In genomic region chr10:117397106-117397625, GRCm38 (mm10) we compare ENCODE assay signal across 9 mouse cellular contexts. TPM values are rescaled to one million over a fixed set of nuclear protein-coding genes. Genes with fewer than 3 reads are reported as not detected.
DNase-seq lines count a peak whose midpoint lies in the region; ATAC-seq lines count a peak whose summit lies in the region.
"Had no signal": no experiment of that assay in that cellular context is flagged by ENCODE, and none has a peak within 500 bp of the region (broad histone marks: within the 10 kb centered on the region; RNA-seq: fewer than 3 reads in every experiment).

No protein-coding gene starts in this region.

- ATAC-seq in kidney, embryonic 16.5 days (ENCODE audit: low FRiP score, low TSS enrichment) = no peak
- ATAC-seq in limb, embryonic 11.5 days (ENCODE audit: insufficient number of reproducible peaks, low FRiP score, low TSS enrichment, low read depth) = no peak
- ATAC-seq: midbrain, embryonic 15.5 days had no signal

- 60% methylated on average over 9 of the region's 10 CpGs for WGBS in kidney, embryonic 16.5 days
- 66% methylated on average over 8 of the region's 10 CpGs for WGBS in limb, embryonic 11.5 days

- H3K27ac ChIP-seq in kidney, embryonic 16.5 days (ENCODE audit: low read length) = no peak overlapping the region
- H3K27ac ChIP-seq in limb, embryonic 11.5 days (replicated peaks; ENCODE audit: low read depth, low read length) = no peak overlapping the region
- H3K27ac ChIP-seq: embryonic facial prominence, embryonic 15.5 days; midbrain, embryonic 15.5 days had no signal

- peaks cover 6% of the 10 kb centered on the region; the same call in 1 of the 2 replicates for H3K4me1 ChIP-seq in kidney, embryonic 16.5 days (ENCODE audit: insufficient read depth, low read length)
- 0 out of 2 replicates have a peak, but pooled peaks cover 3% of the 10 kb centered on the region for H3K4me1 ChIP-seq in limb, embryonic 11.5 days (ENCODE audit: control insufficient read depth, insufficient read depth, low read length)
- H3K4me1 ChIP-seq: embryonic facial prominence, embryonic 15.5 days had no signal

- H3K4me2 ChIP-seq in kidney, embryonic 16.5 days (replicated peaks; ENCODE audit: low read depth, low read length) = peak overlapping the region; percentile 44
- 0 out of 2 replicates have a peak overlapping the region, but pooled peaks have one; percentile 10 for H3K4me2 ChIP-seq in limb, embryonic 11.5 days (ENCODE audit: low read depth, severe bottlenecking)
- H3K4me2 ChIP-seq: embryonic facial prominence, embryonic 15.5 days; midbrain, embryonic 15.5 days had no signal

- H3K9me3 ChIP-seq in kidney, embryonic 16.5 days (ENCODE audit: low read length) = no peaks in the 10 kb centered on the region
- no peaks in the 10 kb centered on the region for H3K9me3 ChIP-seq in limb, embryonic 11.5 days (ENCODE audit: control insufficient read depth, low read length)
- H3K9me3 ChIP-seq: embryonic facial prominence, embryonic 15.5 days; midbrain, embryonic 15.5 days had no signal

- H3K27me3 ChIP-seq in kidney, embryonic 16.5 days (ENCODE audit: insufficient read depth, low read length) = no peaks in the 10 kb centered on the region
- no peaks in the 10 kb centered on the region for H3K27me3 ChIP-seq in limb, embryonic 11.5 days (ENCODE audit: control insufficient read depth, insufficient read depth, low read length)
- H3K27me3 ChIP-seq: embryonic facial prominence, embryonic 15.5 days; midbrain, embryonic 15.5 days had no signal

- peak overlapping the region; percentile 12 for H3K4me3 ChIP-seq in kidney, embryonic 16.5 days (ENCODE audit: low read length)
- H3K4me3 ChIP-seq in limb, embryonic 11.5 days (ENCODE audit: low read depth, low read length) = no peak overlapping the region
- H3K4me3 ChIP-seq: embryonic facial prominence, embryonic 15.5 days; midbrain, embryonic 15.5 days had no signal

- no peaks in the 10 kb centered on the region for H3K36me3 ChIP-seq in kidney, embryonic 16.5 days (ENCODE audit: insufficient read depth, low read length)
- H3K36me3 ChIP-seq in limb, embryonic 11.5 days (ENCODE audit: control insufficient read depth, insufficient read depth, low read length) = no peaks in the 10 kb centered on the region
- H3K36me3 ChIP-seq: embryonic facial prominence, embryonic 15.5 days; midbrain, embryonic 15.5 days had no signal

- H3K9ac ChIP-seq in kidney, embryonic 16.5 days (replicated peaks; ENCODE audit: low read length) = no peak overlapping the region
- no peak overlapping the region for H3K9ac ChIP-seq in limb, embryonic 11.5 days (ENCODE audit: low read length)
- H3K9ac ChIP-seq: embryonic facial prominence, embryonic 15.5 days; midbrain, embryonic 15.5 days had no signal

- DNase-seq in kidney, adult 8-10 months = no peak
- DNase-seq in testis, postnatal 14 days (ENCODE audit: low spot score) = peak; percentile 24
- DNase-seq in testis, postnatal 10 days (ENCODE audit: low spot score) = no peak
- DNase-seq in limb, embryonic 11.5 days (ENCODE audit: low spot score) = no peak
- DNase-seq in cerebellum, adult 9-10 months = no peak
- no peak for DNase-seq in thymus, postnatal 4 days

RNA-seq across cellular contexts. Expression of gene Cpsf6, which starts 17.4 kb away (rescaled TPM):
- 151 and 171 TPM in 2 replicates for polyA plus RNA-seq in kidney, embryonic 16.5 days (2015; fragmentation: Nextera tagmentation; extraction: Ambion mirVana)
- polyA plus RNA-seq in limb, embryonic 11.5 days (2014; fragmentation: Nextera tagmentation; extraction: Ambion mirVana) = 225 and 251 TPM in 2 replicates
